Mouse (Mus musculus): ENCODE results near the gene Pacrg.

The Pacrg gene

GRCm38 (mm10) chr17:10620621-10621020 is 219.5 kb downstream of the Pacrg start:
- no peak for DNase-seq

GRCm38 (mm10) chr17:10619881-10620280 is 220.2 kb downstream of the Pacrg start:
- no peak for DNase-seq

- no peak for DNase-seq
These were observed 222.5 kb downstream of the Pacrg start for GRCm38 (mm10) chr17:10617656-10618055.

GRCm38 (mm10) chr17:10615611-10616010 is 224.5 kb downstream of the Pacrg start:
- DNase-seq, result no peak

GRCm38 (mm10) chr17:10614696-10615095 is 225.4 kb downstream of the Pacrg start:
- DNase-seq, result no peak

- DNase-seq, result no peak
These were observed 228.5 kb downstream of the Pacrg start for GRCm38 (mm10) chr17:10611626-10612025.

GRCm38 (mm10) chr17:10608146-10608545 is 232.0 kb downstream of the Pacrg start:
- no peak for DNase-seq

- DNase-seq, result no peak
These were observed 234.0 kb downstream of the Pacrg start for GRCm38 (mm10) chr17:10606090-10606489.

GRCm38 (mm10) chr17:10597741-10598140 is 242.4 kb downstream of the Pacrg start:
- no peak for DNase-seq

- no peak for DNase-seq
These were observed 250.5 kb downstream of the Pacrg start for GRCm38 (mm10) chr17:10589604-10590003.

- DNase-seq, result no peak
These were observed 251.2 kb downstream of the Pacrg start for GRCm38 (mm10) chr17:10588922-10589400.

- DNase-seq, result no peak
These were observed 256.8 kb downstream of the Pacrg start for GRCm38 (mm10) chr17:10583301-10583700.

GRCm38 (mm10) chr17:10575306-10575705 is 264.8 kb downstream of the Pacrg start:
- DNase-seq, result no peak

- DNase-seq, result no peak
These were observed 267.7 kb downstream of the Pacrg start for GRCm38 (mm10) chr17:10572436-10572835.

GRCm38 (mm10) chr17:10569270-10569669 is 270.8 kb downstream of the Pacrg start:
- no peak for DNase-seq

GRCm38 (mm10) chr17:10567411-10567810 is 272.7 kb downstream of the Pacrg start:
- no peak for DNase-seq

GRCm38 (mm10) chr17:10564191-10564590 is 275.9 kb downstream of the Pacrg start:
- DNase-seq, result no peak

GRCm38 (mm10) chr17:10562871-10563270 is 277.2 kb downstream of the Pacrg start:
- no peak for DNase-seq

GRCm38 (mm10) chr17:10560053-10560452 is 280.1 kb downstream of the Pacrg start:
- no peak for DNase-seq

GRCm38 (mm10) chr17:10558671-10559070 is 281.4 kb downstream of the Pacrg start:
- no peak for DNase-seq

GRCm38 (mm10) chr17:10552295-10553056 is 287.6 kb downstream of the Pacrg start:
- no peak for DNase-seq

- no peak for DNase-seq
These were observed 289.2 kb downstream of the Pacrg start for GRCm38 (mm10) chr17:10550781-10551520.

- no peak for DNase-seq
These were observed 290.3 kb downstream of the Pacrg start for GRCm38 (mm10) chr17:10549825-10550224.

- DNase-seq, result no peak
These were observed 291.1 kb downstream of the Pacrg start for GRCm38 (mm10) chr17:10548969-10549368.

Data from thymus, postnatal 25 days (tissue).